Mouse (Mus musculus) heart, adult 18-20 months (tissue): ENCODE results near the gene Itpkb. TPM values are rescaled to one million over a fixed set of nuclear protein-coding genes. Genes with fewer than 3 reads are reported as not detected.

Experiments used
- DNase-seq, 2 experiments: peaks; one replicate each; pipeline ENCODE4 v3.0.0; 2021 to 2022; ENCODE audit warnings: mixed read lengths in 1 of 2
- total RNA-seq, 2 experiments: library from RNA; stranded (reverse); gene quantifications; 2 replicates each; pipeline ENCODE4 v1.2.3; 2021

The Itpkb gene
- total RNA-seq, 2 experiments from 2014 or later = 36.7 to 51.5 TPM

GRCm38 (mm10) chr1:180393017-180393797, 62.9 kb downstream of the Itpkb start:
- DNase-seq = peak; percentile 68 to 72

- DNase-seq = peak; percentile 75 to 87
Observed at GRCm38 (mm10) chr1:180393873-180394272, 63.6 kb downstream of the Itpkb start.

- DNase-seq = no peak
Observed at GRCm38 (mm10) chr1:180397734-180398133, 67.4 kb downstream of the Itpkb start.

- no peak for DNase-seq
Observed at GRCm38 (mm10) chr1:180398446-180398845, 68.2 kb downstream of the Itpkb start.

- DNase-seq = peak in 1 of 2 experiments; percentile 30
Observed at GRCm38 (mm10) chr1:180400691-180401455, 70.6 kb downstream of the Itpkb start.

GRCm38 (mm10) chr1:180401725-180402124, 71.4 kb downstream of the Itpkb start:
- peak in 1 of 2 experiments; percentile 42 for DNase-seq

GRCm38 (mm10) chr1:180402481-180403081, 72.3 kb downstream of the Itpkb start:
- DNase-seq = peak; percentile 62 to 80

GRCm38 (mm10) chr1:180403357-180403693, 73.0 kb downstream of the Itpkb start:
- DNase-seq = no peak

GRCm38 (mm10) chr1:180403694-180404606, 73.7 kb downstream of the Itpkb start:
- DNase-seq = peak; percentile 79 to 85

GRCm38 (mm10) chr1:180404706-180405105, 74.4 kb downstream of the Itpkb start:
- peak; percentile 58 to 67 for DNase-seq

GRCm38 (mm10) chr1:180405576-180406335, 75.5 kb downstream of the Itpkb start:
- DNase-seq = peak; percentile 72 to 87

GRCm38 (mm10) chr1:180406336-180407035, 76.2 kb downstream of the Itpkb start:
- DNase-seq = peak in 1 of 2 experiments; percentile 38

- DNase-seq = peak in 1 of 2 experiments; percentile 87
Observed at GRCm38 (mm10) chr1:180407171-180407671, 76.9 kb downstream of the Itpkb start.

GRCm38 (mm10) chr1:180407727-180408719, 77.7 kb downstream of the Itpkb start:
- DNase-seq = peak in 1 of 2 experiments; percentile 34

GRCm38 (mm10) chr1:180408832-180409231, 78.5 kb downstream of the Itpkb start:
- DNase-seq = peak; percentile 74 to 84

GRCm38 (mm10) chr1:180409771-180410170, 79.5 kb downstream of the Itpkb start:
- DNase-seq = no peak

- DNase-seq = no peak
Observed at GRCm38 (mm10) chr1:180410306-180410705, 80.0 kb downstream of the Itpkb start.

- DNase-seq = no peak
Observed at GRCm38 (mm10) chr1:180415064-180415463, 84.8 kb downstream of the Itpkb start.

GRCm38 (mm10) chr1:180415836-180416235, 85.6 kb downstream of the Itpkb start:
- no peak for DNase-seq
